Mouse (Mus musculus) spleen, adult 2 months (tissue): ENCODE measurements around the gene Wnt5b.

Source experiments
- CTCF ChIP-seq: fragments of 200-500 bp; IDR thresholded peaks from 2 replicates; pipeline ENCODE4 v1.5.1; 2011; ENCODE audit warnings: mild to moderate bottlenecking, inconsistent platforms; ENCODE audit not compliant: insufficient read depth, insufficient read length, insufficient replicate concordance; ENCODE audit errors: extremely low read depth
- POLR2A ChIP-seq: fragments of 200-500 bp; IDR thresholded peaks from 2 replicates; pipeline ENCODE4 v1.6.1; 2011; ENCODE audit warnings: low read depth, low read length, inconsistent platforms

DNA sequence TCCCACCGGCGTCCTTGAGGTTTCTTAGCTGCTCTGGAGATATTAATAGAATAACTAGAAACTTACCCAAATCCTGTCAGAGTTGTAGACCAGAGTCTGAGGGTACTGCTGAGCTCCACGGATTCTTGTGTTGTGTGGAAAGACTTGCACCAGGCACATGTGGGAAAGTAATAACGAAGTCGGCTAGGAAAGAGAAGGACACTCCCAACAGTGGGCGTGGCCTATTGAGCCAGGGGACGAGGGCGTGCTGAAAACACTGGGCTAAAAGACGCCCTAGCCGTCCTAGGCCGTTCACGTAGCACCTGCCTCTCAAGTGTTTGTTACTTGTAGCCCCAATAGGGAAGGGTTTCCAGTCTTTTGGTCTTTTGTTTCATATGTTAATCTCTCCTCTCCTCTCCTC, 126.8 kb downstream of the Wnt5b start, which contains the start of gene Adipor2:
- TF ChIP-seq POLR2A, result no peak
- TF ChIP-seq CTCF, result no peak
